Mouse (Mus musculus) small intestine, adult 2 months (tissue): ENCODE measurements around the gene Prr5l.

Experiments
- CTCF ChIP-seq: fragments of 200-500 bp; IDR thresholded peaks from 2 replicates; pipeline ENCODE4 v1.5.1; 2012; ENCODE audit warnings: low read depth, mild to moderate bottlenecking, control low read depth, inconsistent platforms, low read length, moderate library complexity, mixed read lengths; ENCODE audit not compliant: insufficient replicate concordance, insufficient read length; ENCODE audit errors: extremely low read depth
- POLR2A ChIP-seq: fragments of 200-500 bp; IDR thresholded peaks from 2 replicates; pipeline ENCODE4 v1.6.1; 2012; ENCODE audit warnings: low read depth, mild to moderate bottlenecking, control low read depth, inconsistent platforms, low read length, moderate library complexity

DNA sequence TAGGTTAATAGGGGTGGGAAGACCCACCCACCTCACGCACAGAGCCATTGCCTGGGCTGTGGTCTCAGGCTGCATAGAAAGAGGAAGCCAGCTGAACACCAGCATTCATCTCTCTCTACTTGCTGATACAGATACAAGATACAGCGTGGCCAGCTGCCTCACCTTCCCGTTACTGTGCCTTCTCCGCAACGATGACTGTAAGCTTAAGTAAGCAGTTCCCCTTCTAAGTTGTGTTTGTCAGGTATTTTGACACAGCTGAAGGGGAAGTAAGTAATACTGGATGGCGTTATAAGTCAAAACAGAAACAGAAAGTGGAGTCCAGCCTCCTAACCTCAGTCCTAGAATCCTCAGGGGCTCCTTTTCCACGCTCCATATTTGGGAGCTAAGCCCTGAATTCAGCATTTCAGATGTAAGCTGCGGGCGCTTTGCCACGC is 150.0 kb downstream of the Prr5l start:
- TF ChIP-seq CTCF = no peak
- no peak for TF ChIP-seq POLR2A
